Mouse (Mus musculus) hindbrain, embryonic 13.5 days (tissue): Measurements from ENCODE around the gene Kpna4. TPM values are rescaled to one million over a fixed set of nuclear protein-coding genes. Genes with fewer than 3 reads are reported as not detected.

Experiments
- ATAC-seq: fragments of 200-750 bp; cut with Nextera tagmentation; 2 replicates; pipeline ENCODE4 v1.8.0; 2017; ENCODE audit warnings: moderate TSS enrichment; ENCODE audit not compliant: low FRiP score
- H3K27ac ChIP-seq: fragments of 300-500 bp; sonication (generic); 2 replicates; pipeline ENCODE4 v1.5.1; 2015; ENCODE audit warnings: inconsistent platforms, mild to moderate bottlenecking, moderate library complexity
- H3K27me3 ChIP-seq: fragments of 300-500 bp; sonication (generic); 2 replicates; pipeline ENCODE4 v1.6.1; 2015; ENCODE audit warnings: mild to moderate bottlenecking, inconsistent platforms
- H3K36me3 ChIP-seq: fragments of 300-500 bp; sonication (generic); 2 replicates; pipeline ENCODE4 v1.6.1; 2015; ENCODE audit warnings: mild to moderate bottlenecking, inconsistent platforms
- H3K4me1 ChIP-seq: fragments of 300-500 bp; sonication (generic); replicated peaks from 2 replicates; pipeline ENCODE4 v1.6.1; 2015; ENCODE audit warnings: inconsistent platforms
- H3K4me2 ChIP-seq: fragments of 300-500 bp; sonication (generic); 2 replicates; pipeline ENCODE4 v1.6.1; 2015; ENCODE audit warnings: inconsistent platforms, mild to moderate bottlenecking, moderate library complexity
- H3K4me3 ChIP-seq: fragments of 300-500 bp; sonication (generic); 2 replicates; pipeline ENCODE4 v1.5.1; 2015; ENCODE audit warnings: mild to moderate bottlenecking, inconsistent platforms
- H3K9ac ChIP-seq: fragments of 300-500 bp; sonication (generic); 2 replicates; pipeline ENCODE4 v1.6.1; 2015; ENCODE audit warnings: mild to moderate bottlenecking, inconsistent platforms
- H3K9me3 ChIP-seq: fragments of 300-500 bp; sonication (generic); 2 replicates; pipeline ENCODE4 v1.6.1; 2016; ENCODE audit warnings: inconsistent platforms
- WGBS: fragments of 180-500 bp; shearing (Covaris S2); methylation state at CpG from one replicate; pipeline ENCODE4 v1.1.7; 2015; 5-methylcytosine and 5-hydroxymethylcytosine counted together
- polyA plus RNA-seq: library from polyadenylated mRNA; unstranded; fragments of >200 nt; fragmentation: Nextera tagmentation; extraction: Ambion mirVana; gene quantifications from 2 replicates; pipeline ENCODE4 v1.2.1, GENCODE M21; 2015

Kpna4 gene
- 34.6 and 37.7 TPM in 2 replicates for polyA plus RNA-seq

- ATAC-seq: peak; percentile 97
- H3K4me2 ChIP-seq: peak within 1 kb of the TSS; percentile 72
- no peaks in the 10 kb centered on the region for H3K9me3 ChIP-seq
- WGBS: under 1% methylated on average over 77 of the region's 107 CpGs
- peaks cover 17% of the 10 kb centered on the region for H3K4me1 ChIP-seq
- H3K27ac ChIP-seq: peak within 1 kb of the TSS; percentile 97
- H3K36me3 ChIP-seq: no peaks in the 10 kb centered on the region
- H3K4me3 ChIP-seq: peak within 1 kb of the TSS; percentile 94
- peaks cover 3% of the 10 kb centered on the region; the same call in 1 of the 2 replicates for H3K27me3 ChIP-seq
- peak within 1 kb of the TSS; percentile 94 for H3K9ac ChIP-seq
Observed at GRCm38 (mm10) chr3:69126509-69127345, at the start of gene Kpna4. Gene Kpna4, minus strand, starts transcription at chr3:69127113.

GRCm38 (mm10) chr3:69175229-69175628 is 48.3 kb upstream of the Kpna4 start:
- Histone ChIP-seq H3K9ac (no peak overlapping the region), H3K4me3 (no peak overlapping the region), H3K27me3 (no peaks in the 10 kb centered on the region), H3K4me2 (no peak overlapping the region), H3K4me1 (peaks cover 7% of the 10 kb centered on the region; the same call in 1 of the 2 replicates), H3K36me3 (no peaks in the 10 kb centered on the region), H3K9me3 (no peaks in the 10 kb centered on the region), H3K27ac (no peak overlapping the region)
- WGBS: 18% methylated on average over 1 of the region's 1 CpGs
- no peak for ATAC-seq

GRCm38 (mm10) chr3:69171123-69171522 is 44.2 kb upstream of the Kpna4 start:
- no peaks in the 10 kb centered on the region for H3K36me3 ChIP-seq
- no peaks in the 10 kb centered on the region for H3K27me3 ChIP-seq
- 79% methylated on average over 4 of the region's 4 CpGs for WGBS
- H3K9ac ChIP-seq: no peak overlapping the region
- ATAC-seq: no peak
- H3K9me3 ChIP-seq: no peaks in the 10 kb centered on the region
- H3K27ac ChIP-seq: no peak overlapping the region
- H3K4me1 ChIP-seq: no peaks in the 10 kb centered on the region
- no peak overlapping the region for H3K4me3 ChIP-seq
- no peak overlapping the region for H3K4me2 ChIP-seq

- Histone ChIP-seq H3K4me1 (no peaks in the 10 kb centered on the region), H3K36me3 (no peaks in the 10 kb centered on the region), H3K27me3 (no peaks in the 10 kb centered on the region), H3K9me3 (no peaks in the 10 kb centered on the region), H3K4me2 (no peak overlapping the region), H3K4me3 (no peak overlapping the region), H3K9ac (no peak overlapping the region), H3K27ac (no peak overlapping the region)
- no peak for ATAC-seq
- WGBS: 89% methylated on average over 5 of the region's 5 CpGs
Observed at GRCm38 (mm10) chr3:69169796-69170195, 42.9 kb upstream of the Kpna4 start.

- Histone ChIP-seq H3K4me1 (no peaks in the 10 kb centered on the region), H3K4me2 (no peak overlapping the region), H3K4me3 (no peak overlapping the region), H3K27ac (no peak overlapping the region), H3K36me3 (no peaks in the 10 kb centered on the region), H3K9ac (no peak overlapping the region), H3K27me3 (no peaks in the 10 kb centered on the region), H3K9me3 (no peaks in the 10 kb centered on the region)
- WGBS: 85% methylated on average over 9 of the region's 9 CpGs
- ATAC-seq: no peak
Observed at GRCm38 (mm10) chr3:69168724-69169123, 41.8 kb upstream of the Kpna4 start.

GRCm38 (mm10) chr3:69163057-69163456 is 36.1 kb upstream of the Kpna4 start:
- no peak for ATAC-seq
- no peak overlapping the region for H3K9ac ChIP-seq
- no peak overlapping the region for H3K27ac ChIP-seq
- H3K4me1 ChIP-seq: no peaks in the 10 kb centered on the region
- no peaks in the 10 kb centered on the region for H3K9me3 ChIP-seq
- no peak overlapping the region for H3K4me2 ChIP-seq
- no peak overlapping the region for H3K4me3 ChIP-seq
- H3K36me3 ChIP-seq: no peaks in the 10 kb centered on the region
- WGBS: 81% methylated on average over 6 of the region's 6 CpGs
- H3K27me3 ChIP-seq: no peaks in the 10 kb centered on the region

- Histone ChIP-seq H3K4me1 (no peaks in the 10 kb centered on the region), H3K4me2 (no peak overlapping the region), H3K9me3 (no peaks in the 10 kb centered on the region), H3K27ac (no peak overlapping the region), H3K27me3 (no peaks in the 10 kb centered on the region), H3K9ac (no peak overlapping the region), H3K4me3 (no peak overlapping the region), H3K36me3 (no peaks in the 10 kb centered on the region)
- ATAC-seq: no peak
- WGBS: 72% methylated on average over 1 of the region's 1 CpGs
Observed at GRCm38 (mm10) chr3:69160429-69160828, 33.5 kb upstream of the Kpna4 start.

GRCm38 (mm10) chr3:69159501-69159900 is 32.6 kb upstream of the Kpna4 start:
- H3K9ac ChIP-seq: no peak overlapping the region
- no peaks in the 10 kb centered on the region for H3K36me3 ChIP-seq
- WGBS: 83% methylated on average over 2 of the region's 2 CpGs
- ATAC-seq: no peak
- H3K27me3 ChIP-seq: no peaks in the 10 kb centered on the region
- H3K27ac ChIP-seq: no peak overlapping the region
- no peak overlapping the region for H3K4me3 ChIP-seq
- H3K4me1 ChIP-seq: no peaks in the 10 kb centered on the region
- H3K9me3 ChIP-seq: no peaks in the 10 kb centered on the region
- H3K4me2 ChIP-seq: no peak overlapping the region

- no peak for ATAC-seq
- H3K4me3 ChIP-seq: no peak overlapping the region
- no peaks in the 10 kb centered on the region for H3K27me3 ChIP-seq
- no peak overlapping the region for H3K27ac ChIP-seq
- H3K36me3 ChIP-seq: no peaks in the 10 kb centered on the region
- H3K4me2 ChIP-seq: no peak overlapping the region
- H3K9me3 ChIP-seq: no peaks in the 10 kb centered on the region
- H3K4me1 ChIP-seq: no peaks in the 10 kb centered on the region
- WGBS: 81% methylated on average over 5 of the region's 5 CpGs
- no peak overlapping the region for H3K9ac ChIP-seq
Observed at GRCm38 (mm10) chr3:69157886-69158285, 31.0 kb upstream of the Kpna4 start.

- Histone ChIP-seq H3K9me3 (no peaks in the 10 kb centered on the region), H3K27ac (no peak overlapping the region), H3K4me3 (no peak overlapping the region), H3K4me2 (no peak overlapping the region), H3K9ac (no peak overlapping the region), H3K27me3 (no peaks in the 10 kb centered on the region), H3K4me1 (no peaks in the 10 kb centered on the region), H3K36me3 (no peaks in the 10 kb centered on the region)
- no peak for ATAC-seq
- 85% methylated on average over 13 of the region's 13 CpGs for WGBS
Observed at GRCm38 (mm10) chr3:69156484-69156883, 29.6 kb upstream of the Kpna4 start.

GRCm38 (mm10) chr3:69154691-69155090 is 27.8 kb upstream of the Kpna4 start:
- Histone ChIP-seq H3K27me3 (no peaks in the 10 kb centered on the region), H3K4me2 (no peak overlapping the region), H3K9me3 (no peaks in the 10 kb centered on the region), H3K4me3 (no peak overlapping the region), H3K36me3 (no peaks in the 10 kb centered on the region), H3K9ac (no peak overlapping the region), H3K4me1 (no peaks in the 10 kb centered on the region), H3K27ac (no peak overlapping the region)
- ATAC-seq: no peak
- WGBS: 79% methylated on average over 2 of the region's 2 CpGs

GRCm38 (mm10) chr3:69150921-69151320 is 24.0 kb upstream of the Kpna4 start:
- no peak overlapping the region for H3K4me2 ChIP-seq
- no peak overlapping the region for H3K9ac ChIP-seq
- H3K27ac ChIP-seq: no peak overlapping the region
- ATAC-seq: no peak
- no peaks in the 10 kb centered on the region for H3K36me3 ChIP-seq
- H3K4me1 ChIP-seq: no peaks in the 10 kb centered on the region
- H3K27me3 ChIP-seq: no peaks in the 10 kb centered on the region
- H3K9me3 ChIP-seq: no peaks in the 10 kb centered on the region
- H3K4me3 ChIP-seq: no peak overlapping the region
- 88% methylated on average over 3 of the region's 3 CpGs for WGBS

GRCm38 (mm10) chr3:69142372-69142994 is 15.6 kb upstream of the Kpna4 start:
- no peaks in the 10 kb centered on the region for H3K27me3 ChIP-seq
- H3K9me3 ChIP-seq: 0 out of 2 replicates have a peak, but pooled peaks cover 5% of the 10 kb centered on the region
- no peak overlapping the region for H3K4me3 ChIP-seq
- H3K4me2 ChIP-seq: no peak overlapping the region
- no peaks in the 10 kb centered on the region for H3K36me3 ChIP-seq
- 90% methylated on average over 7 of the region's 7 CpGs for WGBS
- no peaks in the 10 kb centered on the region for H3K4me1 ChIP-seq
- no peak overlapping the region for H3K27ac ChIP-seq
- no peak for ATAC-seq
- no peak overlapping the region for H3K9ac ChIP-seq
